Mouse (Mus musculus): ENCODE results near the gene Car1.
"Not testable (repeated sequence)": the region's sequence is repeated elsewhere in the genome, so short reads cannot be mapped to it uniquely, and the experiment has no call there.

The Car1 gene

GRCm38 (mm10) chr3:14783198-14783597, 25.0 kb downstream of the Car1 start:
- DNase-seq (ENCODE audit: low spot score in 2 of 2) = not testable (repeated sequence)

GRCm38 (mm10) chr3:14782365-14782764, 25.8 kb downstream of the Car1 start:
- not testable (repeated sequence) for DNase-seq (ENCODE audit: low spot score in 2 of 2)

- DNase-seq (ENCODE audit: low spot score in 2 of 2) = no peak
Observed at GRCm38 (mm10) chr3:14780212-14780611, 28.0 kb downstream of the Car1 start.

- not testable (repeated sequence) for DNase-seq (ENCODE audit: low spot score in 2 of 2)
Observed at GRCm38 (mm10) chr3:14776497-14777162, 31.5 kb downstream of the Car1 start.

GRCm38 (mm10) chr3:14774539-14774938, 33.6 kb downstream of the Car1 start:
- not testable (repeated sequence) for DNase-seq (ENCODE audit: low spot score in 2 of 2)

GRCm38 (mm10) chr3:14772473-14772872, 35.7 kb downstream of the Car1 start:
- DNase-seq (ENCODE audit: low spot score in 2 of 2) = not testable (repeated sequence)

- no peak for DNase-seq (ENCODE audit: low spot score in 2 of 2)
Observed at GRCm38 (mm10) chr3:14764755-14765566, 43.2 kb downstream of the Car1 start.

- DNase-seq (ENCODE audit: low spot score in 2 of 2) = no peak
Observed at GRCm38 (mm10) chr3:14755716-14756115, 52.5 kb downstream of the Car1 start.

- no peak for DNase-seq (ENCODE audit: low spot score in 2 of 2)
Observed at GRCm38 (mm10) chr3:14746041-14746440, 62.1 kb downstream of the Car1 start.

GRCm38 (mm10) chr3:14738261-14738660, 69.9 kb downstream of the Car1 start:
- no peak for DNase-seq (ENCODE audit: low spot score in 2 of 2)

- not testable (repeated sequence) for DNase-seq (ENCODE audit: low spot score in 2 of 2)
Observed at GRCm38 (mm10) chr3:14727496-14727895, 80.7 kb downstream of the Car1 start.

- not testable (repeated sequence) for DNase-seq (ENCODE audit: low spot score in 2 of 2)
Observed at GRCm38 (mm10) chr3:14725462-14725861, 82.7 kb downstream of the Car1 start.

Measured in frontal cortex, postnatal 36 days (tissue).